Mouse (Mus musculus) myocyte (in vitro differentiated cells): Measurements from ENCODE around the gene Odf3l2. TPM values are rescaled to one million over a fixed set of nuclear protein-coding genes. Genes with fewer than 3 reads are reported as not detected.

Experiments
- H3K27me3 ChIP-seq: one replicate; pipeline ENCODE4 v1.6.1; 2011; ENCODE audit not compliant: control insufficient read depth, insufficient read depth, insufficient read length
- H3K36me3 ChIP-seq: one replicate; pipeline ENCODE4 v1.6.1; 2011; ENCODE audit not compliant: control insufficient read depth, insufficient read depth
- H3K4me2 ChIP-seq: one replicate; pipeline ENCODE4 v1.6.1; 2011; ENCODE audit warnings: low read depth, control low read depth
- H3K4me3 ChIP-seq: one replicate; pipeline ENCODE4 v1.5.1; 2011; ENCODE audit warnings: mild to moderate bottlenecking, control low read depth, moderate library complexity
- H3K79me2 ChIP-seq: one replicate; pipeline ENCODE4 v1.6.1; 2011; ENCODE audit not compliant: control insufficient read depth, insufficient read depth
- H3ac ChIP-seq: one replicate; pipeline ENCODE4 v1.6.1; 2011; ENCODE audit not compliant: control insufficient read depth, insufficient read length
- CEBPB ChIP-seq: IDR thresholded peaks from 2 replicates; pipeline ENCODE4 v1.6.1; 2011; ENCODE audit warnings: mild to moderate bottlenecking, moderate library complexity; ENCODE audit not compliant: poor library complexity, insufficient read depth, severe bottlenecking
- E2F4 ChIP-seq: IDR thresholded peaks from one replicate; pipeline ENCODE4 v1.6.1; 2011; ENCODE audit warnings: mild to moderate bottlenecking, control low read depth, moderate library complexity; ENCODE audit not compliant: insufficient read depth
- MAX ChIP-seq: IDR thresholded peaks from one replicate; pipeline ENCODE4 v1.6.1; 2011; ENCODE audit warnings: low read depth, mild to moderate bottlenecking, control low read depth
- MYOD1 ChIP-seq, 3 experiments: IDR thresholded peaks; one replicate each; pipeline ENCODE4 v1.6.1; 2011; ENCODE audit warnings: control low read depth in 2 of 3, low read depth in 2 of 3, mild to moderate bottlenecking in 2 of 3, moderate library complexity in 1 of 3; ENCODE audit not compliant: insufficient read length in 2 of 3, control insufficient read depth in 1 of 3
- MYOG ChIP-seq, 3 experiments: IDR thresholded peaks; one replicate each; pipeline ENCODE4 v1.6.1; 2011; ENCODE audit warnings: control low read depth in 2 of 3, low read depth in 2 of 3, mild to moderate bottlenecking in 2 of 3; ENCODE audit not compliant: insufficient read length in 2 of 3, control insufficient read depth in 1 of 3, insufficient read depth in 1 of 3
- POLR2A ChIP-seq: IDR thresholded peaks from one replicate; pipeline ENCODE4 v1.6.1; 2011; ENCODE audit warnings: low read depth, mild to moderate bottlenecking, control low read depth, moderate library complexity; ENCODE audit not compliant: insufficient read length
- POLR2AphosphoS2 ChIP-seq: IDR thresholded peaks from one replicate; pipeline ENCODE4 v1.6.1; 2011; ENCODE audit warnings: low read depth, control low read depth; ENCODE audit not compliant: insufficient read length
- REST ChIP-seq: IDR thresholded peaks from one replicate; pipeline ENCODE4 v1.6.1; 2011; ENCODE audit warnings: mild to moderate bottlenecking, control low read depth, moderate library complexity; ENCODE audit not compliant: insufficient read depth, insufficient read length
- SRF ChIP-seq: IDR thresholded peaks from one replicate; pipeline ENCODE4 v1.6.1; 2011; ENCODE audit warnings: low read depth; ENCODE audit not compliant: control insufficient read depth, insufficient read length
- TCF12 ChIP-seq: IDR thresholded peaks from one replicate; pipeline ENCODE4 v1.6.1; 2011; ENCODE audit warnings: mild to moderate bottlenecking, control low read depth; ENCODE audit not compliant: poor library complexity, insufficient read depth, severe bottlenecking
- TCF3 ChIP-seq: IDR thresholded peaks from one replicate; pipeline ENCODE4 v1.6.1; 2011; ENCODE audit warnings: low read depth, control low read depth; ENCODE audit not compliant: insufficient read length
- USF1 ChIP-seq: IDR thresholded peaks from one replicate; pipeline ENCODE4 v1.6.1; 2011; ENCODE audit warnings: low read depth, mild to moderate bottlenecking, control low read depth, moderate library complexity
- polyA plus RNA-seq: library from polyadenylated mRNA; unstranded; fragments of >200 nt; fragmentation: generic; extraction: Trizol; gene quantifications from one replicate; pipeline ENCODE4 v1.2.1, GENCODE M21; 2012; ENCODE audit warnings: missing spikeins

The Odf3l2 gene
- polyA plus RNA-seq, 1 experiment, result not detected

DNA sequence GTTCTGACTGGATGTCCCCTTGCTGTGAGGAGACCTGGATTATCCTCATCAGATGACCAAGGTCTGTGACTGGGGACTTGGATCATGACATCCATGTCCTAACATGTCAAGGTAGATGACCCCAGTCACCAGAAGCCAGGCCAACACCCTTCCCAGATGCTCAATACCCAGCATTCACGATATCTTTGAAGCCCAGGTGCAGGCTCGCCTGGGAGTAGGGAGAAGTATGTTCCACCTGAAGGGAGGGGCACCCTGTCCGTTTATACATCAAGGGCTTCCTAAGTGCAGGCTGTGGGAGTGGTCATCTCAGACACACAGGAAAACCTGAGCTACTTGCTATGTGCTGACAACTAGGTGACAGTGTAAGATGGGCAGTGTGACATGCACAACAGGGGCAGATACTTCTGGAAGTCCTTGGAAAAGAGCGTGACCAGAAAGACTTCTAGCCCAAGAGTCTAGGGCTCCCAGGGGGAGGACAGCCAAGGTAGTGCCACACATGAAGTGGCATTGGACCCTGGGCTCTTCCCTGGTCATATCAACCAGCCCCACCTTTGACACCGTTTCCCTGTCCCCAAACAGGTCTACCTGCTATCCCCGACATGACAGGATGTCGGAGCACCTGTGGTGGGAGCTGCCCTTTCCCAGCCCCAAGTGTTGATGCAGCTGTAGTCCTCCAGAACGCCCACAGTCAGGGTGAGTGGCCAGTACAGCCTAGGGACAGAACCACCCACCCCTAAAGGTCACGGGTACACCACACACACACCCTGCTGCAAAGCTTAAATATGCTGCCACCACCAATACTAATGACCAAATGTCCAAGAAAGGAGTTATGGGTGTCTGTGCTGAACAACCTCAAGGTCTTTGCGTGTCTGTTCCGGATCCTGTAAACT is 35.3 kb upstream of the Odf3l2 start:
- Histone ChIP-seq H3K27me3 (no peaks in the 10 kb centered on the region), H3K4me3 (peak overlapping the region; percentile 98), H3K36me3 (peaks cover 11% of the 10 kb centered on the region), H3ac (peak overlapping the region; percentile 15), H3K4me2 (peak overlapping the region; percentile 92), H3K79me2 (peaks cover 36% of the 10 kb centered on the region)
- TF ChIP-seq MYOD1 (IDR thresholded peaks at IDR 0.05; ENCODE audit: control insufficient read depth in 1 of 3, insufficient read length in 2 of 3, low read depth in 2 of 3), result peak in 2 of 3 experiments; percentile 16 to 60
- peak in 1 of 3 experiments; percentile 41 for TF ChIP-seq MYOG (IDR thresholded peaks at IDR 0.05; ENCODE audit: control insufficient read depth in 1 of 3, insufficient read depth in 1 of 3, insufficient read length in 2 of 3, low read depth in 2 of 3)
- no peak for TF ChIP-seq REST
- TF ChIP-seq SRF, result peak; percentile 28

DNA sequence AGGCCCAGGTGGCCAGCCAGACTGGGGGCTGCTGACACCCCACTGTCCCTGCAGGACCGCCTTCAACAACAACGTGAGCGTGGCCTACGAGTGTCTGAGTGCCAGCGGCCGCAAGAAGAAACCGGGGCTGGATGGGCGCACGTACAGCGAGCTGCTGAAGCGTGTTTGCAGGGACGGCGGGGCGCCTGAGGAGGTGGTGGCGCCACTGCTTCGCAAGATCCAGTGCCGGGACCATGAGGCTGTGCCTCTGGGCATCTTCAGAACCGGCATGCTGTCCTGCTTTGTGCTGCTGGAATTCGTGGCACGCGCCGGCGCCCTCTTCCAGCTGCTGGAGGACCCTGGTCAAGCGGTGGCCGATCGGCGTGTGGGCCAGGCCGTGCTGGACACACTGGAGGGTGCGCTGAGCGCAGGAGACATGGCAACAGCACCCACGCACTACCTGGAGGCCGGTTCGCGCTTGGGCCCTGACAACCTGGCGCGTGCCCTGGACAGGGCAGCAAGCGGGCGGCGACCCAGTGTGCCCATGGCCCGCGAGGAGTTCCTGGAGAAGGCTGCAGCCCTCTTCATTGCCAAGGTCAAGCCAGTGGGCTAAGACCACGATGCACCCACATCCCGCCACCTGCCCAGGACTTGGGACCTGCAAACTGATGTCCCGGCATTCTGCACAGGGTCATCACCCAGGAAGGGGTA is 30.0 kb upstream of the Odf3l2 start:
- H3K79me2 ChIP-seq, result peaks cover 6% of the 10 kb centered on the region
- H3K4me2 ChIP-seq, result no peak overlapping the region
- peak; percentile 27 for TF ChIP-seq POLR2AphosphoS2
- TF ChIP-seq USF1, result no peak
- H3K27me3 ChIP-seq, result no peaks in the 10 kb centered on the region
- no peak overlapping the region for H3ac ChIP-seq
- no peaks in the 10 kb centered on the region for H3K36me3 ChIP-seq
- H3K4me3 ChIP-seq, result no peak overlapping the region

- H3ac ChIP-seq, result no peak overlapping the region
- H3K4me3 ChIP-seq, result no peak overlapping the region
- no peaks in the 10 kb centered on the region for H3K27me3 ChIP-seq
- H3K79me2 ChIP-seq, result peaks cover 14% of the 10 kb centered on the region
- H3K36me3 ChIP-seq, result no peaks in the 10 kb centered on the region
- TF ChIP-seq REST (no peak), MAX (no peak), TCF3 (no peak), MYOD1 (IDR thresholded peaks at IDR 0.05; ENCODE audit: control insufficient read depth in 1 of 3, insufficient read length in 2 of 3, low read depth in 2 of 3) (no peak), TCF12 (no peak), POLR2AphosphoS2 (no peak), E2F4 (no peak), SRF (no peak), CEBPB (no peak)
- H3K4me2 ChIP-seq, result no peak overlapping the region
These were observed 27.5 kb upstream of the Odf3l2 start for GRCm38 (mm10) chr10:79673054-79673453.

DNA sequence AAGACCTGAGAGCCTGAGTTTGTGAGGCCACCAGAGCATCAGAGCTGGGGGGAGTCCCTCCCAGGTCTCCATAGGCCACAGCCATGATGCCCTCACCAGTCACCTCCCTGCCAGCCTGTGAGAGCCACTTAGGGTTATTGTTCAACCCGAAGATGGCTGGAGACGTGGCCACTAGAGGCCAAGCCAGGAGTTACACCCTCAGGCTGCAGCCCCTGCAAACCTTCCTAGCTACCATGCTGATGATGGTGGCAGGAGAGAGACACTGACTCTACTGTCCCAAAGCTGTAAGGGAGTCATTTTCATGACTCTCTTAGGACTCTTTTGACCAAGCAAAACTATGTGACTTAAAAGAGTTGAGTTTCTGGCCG is 26.5 kb upstream of the Odf3l2 start:
- H3K4me2 ChIP-seq, result no peak overlapping the region
- H3ac ChIP-seq, result no peak overlapping the region
- no peaks in the 10 kb centered on the region for H3K27me3 ChIP-seq
- H3K4me3 ChIP-seq, result no peak overlapping the region
- H3K79me2 ChIP-seq, result peaks cover 14% of the 10 kb centered on the region
- TF ChIP-seq CEBPB, result no peak
- TF ChIP-seq POLR2A, result no peak
- no peak for TF ChIP-seq REST
- no peak for TF ChIP-seq TCF12
- TF ChIP-seq MAX, result no peak
- TF ChIP-seq SRF, result no peak
- TF ChIP-seq USF1, result no peak
- TF ChIP-seq E2F4, result no peak
- TF ChIP-seq MYOD1 (IDR thresholded peaks at IDR 0.05; ENCODE audit: control insufficient read depth in 1 of 3, insufficient read length in 2 of 3, low read depth in 2 of 3), result no peak
- TF ChIP-seq TCF3, result no peak
- no peak for TF ChIP-seq POLR2AphosphoS2
- TF ChIP-seq MYOG (IDR thresholded peaks at IDR 0.05; ENCODE audit: control insufficient read depth in 1 of 3, insufficient read depth in 1 of 3, insufficient read length in 2 of 3, low read depth in 2 of 3), result no peak
- no peaks in the 10 kb centered on the region for H3K36me3 ChIP-seq
